Mouse (Mus musculus) heart, postnatal 0 days (tissue): ENCODE measurements around the gene Hsd17b2. TPM values are rescaled to one million over a fixed set of nuclear protein-coding genes. Genes with fewer than 3 reads are reported as not detected.
A peak's percentile ranks its signal among the peaks of the same experiment; 100 is the strongest.

Experiments
- ATAC-seq: fragments of 200-750 bp; cut with Nextera tagmentation; 2 replicates; pipeline ENCODE4 v1.8.0; 2017; ENCODE audit warnings: low read depth, moderate number of reproducible peaks, moderate library complexity; ENCODE audit not compliant: insufficient read depth
- DNase-seq: peaks from one replicate; pipeline ENCODE4 v3.0.0-alpha.2; 2016; ENCODE audit warnings: low spot score
- H3K27ac ChIP-seq: fragments of 300-500 bp; sonication (generic); 2 replicates; pipeline ENCODE4 v1.5.1; 2014; ENCODE audit warnings: low read depth, mild to moderate bottlenecking
- H3K27me3 ChIP-seq: fragments of 300-500 bp; sonication (generic); 2 replicates; pipeline ENCODE4 v1.6.1; 2014; ENCODE audit warnings: low read length, mixed read lengths; ENCODE audit not compliant: control insufficient read depth, insufficient read depth
- H3K36me3 ChIP-seq: fragments of 300-500 bp; sonication (generic); replicated peaks from 2 replicates; pipeline ENCODE4 v1.6.1; 2014; ENCODE audit warnings: low read length, mixed read lengths; ENCODE audit not compliant: control insufficient read depth, insufficient read depth
- H3K4me1 ChIP-seq: fragments of 300-500 bp; sonication (generic); 2 replicates; pipeline ENCODE4 v1.6.1; 2014; ENCODE audit warnings: antibody characterized with exemption; ENCODE audit not compliant: control insufficient read depth, insufficient read depth
- H3K4me2 ChIP-seq: fragments of 300-500 bp; sonication (generic); 2 replicates; pipeline ENCODE4 v1.6.1; 2014; ENCODE audit warnings: low read depth, mild to moderate bottlenecking, low read length, moderate library complexity
- H3K4me3 ChIP-seq: fragments of 300-500 bp; sonication (generic); 2 replicates; pipeline ENCODE4 v1.5.1; 2014; ENCODE audit warnings: low read depth, low read length
- H3K9ac ChIP-seq: fragments of 300-500 bp; sonication (generic); replicated peaks from 2 replicates; pipeline ENCODE4 v1.6.1; 2014; ENCODE audit warnings: low read depth, low read length, mixed read lengths
- H3K9me3 ChIP-seq: fragments of 300-500 bp; sonication (generic); replicated peaks from 2 replicates; pipeline ENCODE4 v1.6.1; 2016; ENCODE audit warnings: low read length; ENCODE audit not compliant: control insufficient read depth
- CTCF ChIP-seq: IDR thresholded peaks from 2 replicates; pipeline ENCODE4 v1.5.1; 2016; ENCODE audit warnings: antibody characterized with exemption, control low read depth, low read depth
- EP300 ChIP-seq: IDR thresholded peaks from 2 replicates; pipeline ENCODE4 v1.6.1; 2016; ENCODE audit warnings: antibody characterized with exemption, low read depth
- WGBS: fragments of 180-500 bp; shearing (Covaris S2); extraction: QIAGEN DNeasy Blood & Tissue Kit; methylation state at CpG from one replicate; pipeline ENCODE4 v1.1.7; 2014; 5-methylcytosine and 5-hydroxymethylcytosine counted together
- polyA plus RNA-seq: library from polyadenylated mRNA; unstranded; fragments of >200 nt; fragmentation: Nextera tagmentation; extraction: Ambion mirVana; gene quantifications from 2 replicates; pipeline ENCODE4 v1.2.1, GENCODE M21; 2015
- total RNA-seq: library from RNA; depleted of rRNA; stranded (reverse); fragments of >200 nt; gene quantifications from 2 replicates; pipeline ENCODE4 v1.2.3, GENCODE M21; 2014; ENCODE audit warnings: low replicate concordance

Hsd17b2 gene
- total and polyA plus RNA-seq, 2 experiments from 2014 or later, result 2.3 TPM; not detected in 1

- no peaks in the 10 kb centered on the region for H3K36me3 ChIP-seq
- H3K27me3 ChIP-seq, result no peaks in the 10 kb centered on the region
- DNase-seq (no peak), ATAC-seq (no peak)
- H3K9me3 ChIP-seq, result no peaks in the 10 kb centered on the region
- no peak overlapping the region for H3K4me2 ChIP-seq
- H3K27ac ChIP-seq, result no peak overlapping the region
- no peaks in the 10 kb centered on the region for H3K4me1 ChIP-seq
- 78% methylated on average over 5 of the region's 5 CpGs for WGBS
- TF ChIP-seq CTCF (no peak), EP300 (no peak)
- no peak overlapping the region for H3K4me3 ChIP-seq
- H3K9ac ChIP-seq, result no peak overlapping the region
These were observed 12.9 kb downstream of the Hsd17b2 start for GRCm38 (mm10) chr8:117714604-117715003.

- no peak for DNase-seq
- Histone ChIP-seq H3K36me3 (no peaks in the 10 kb centered on the region), H3K4me3 (no peak overlapping the region), H3K27me3 (no peaks in the 10 kb centered on the region), H3K9me3 (no peaks in the 10 kb centered on the region), H3K27ac (no peak overlapping the region), H3K9ac (no peak overlapping the region), H3K4me1 (no peaks in the 10 kb centered on the region), H3K4me2 (no peak overlapping the region)
- WGBS, result 61% methylated on average over 5 of the region's 5 CpGs
- no peak for TF ChIP-seq EP300
- no peak for TF ChIP-seq CTCF
- ATAC-seq, result no peak
These were observed 14.2 kb downstream of the Hsd17b2 start for GRCm38 (mm10) chr8:117715896-117716295.

GRCm38 (mm10) chr8:117718152-117718860 lies 16.6 kb downstream of the Hsd17b2 start:
- H3K36me3 ChIP-seq, result no peaks in the 10 kb centered on the region
- ATAC-seq (no peak), DNase-seq (no peak)
- H3K4me1 ChIP-seq, result no peaks in the 10 kb centered on the region
- no peak overlapping the region for H3K27ac ChIP-seq
- H3K27me3 ChIP-seq, result no peaks in the 10 kb centered on the region
- H3K4me2 ChIP-seq, result no peak overlapping the region
- no peak overlapping the region for H3K4me3 ChIP-seq
- H3K9me3 ChIP-seq, result no peaks in the 10 kb centered on the region
- TF ChIP-seq CTCF (no peak), EP300 (no peak)
- 69% methylated on average over 14 of the region's 14 CpGs for WGBS
- no peak overlapping the region for H3K9ac ChIP-seq

- TF ChIP-seq CTCF (no peak), EP300 (no peak)
- H3K36me3 ChIP-seq, result no peaks in the 10 kb centered on the region
- ATAC-seq, result no peak
- H3K4me2 ChIP-seq, result no peak overlapping the region
- WGBS, result 52% methylated on average over 7 of the region's 7 CpGs
- no peak for DNase-seq
- no peak overlapping the region for H3K27ac ChIP-seq
- no peak overlapping the region for H3K9ac ChIP-seq
- no peaks in the 10 kb centered on the region for H3K4me1 ChIP-seq
- H3K27me3 ChIP-seq, result no peaks in the 10 kb centered on the region
- no peaks in the 10 kb centered on the region for H3K9me3 ChIP-seq
- H3K4me3 ChIP-seq, result no peak overlapping the region
These were observed 24.8 kb downstream of the Hsd17b2 start for GRCm38 (mm10) chr8:117726467-117726866.

- H3K9ac ChIP-seq, result no peak overlapping the region
- 53% methylated on average over 5 of the region's 5 CpGs for WGBS
- TF ChIP-seq EP300, result no peak
- peak; percentile 18; the same call in 1 of the 2 replicates for TF ChIP-seq CTCF
- no peaks in the 10 kb centered on the region for H3K27me3 ChIP-seq
- H3K36me3 ChIP-seq, result no peaks in the 10 kb centered on the region
- no peak overlapping the region for H3K4me3 ChIP-seq
- H3K4me2 ChIP-seq, result no peak overlapping the region
- H3K27ac ChIP-seq, result no peak overlapping the region
- H3K9me3 ChIP-seq, result no peaks in the 10 kb centered on the region
- H3K4me1 ChIP-seq, result no peaks in the 10 kb centered on the region
- no peak for ATAC-seq
- no peak for DNase-seq
These were observed 25.9 kb downstream of the Hsd17b2 start for GRCm38 (mm10) chr8:117727561-117727960.

- no peaks in the 10 kb centered on the region for H3K27me3 ChIP-seq
- 73% methylated on average over 4 of the region's 4 CpGs for whole genome bisulfite sequencing
These were observed 26.5 kb downstream of the Hsd17b2 start for GRCm38 (mm10) chr8:117728234-117728633.

More at GRCm38 (mm10) chr8:117728234-117728633, 26.5 kb downstream of the Hsd17b2 start:
- H3K4me1 ChIP-seq, result no peaks in the 10 kb centered on the region
- H3K4me2 ChIP-seq, result no peak overlapping the region
- no peak for TF ChIP-seq EP300
- no peak for TF ChIP-seq CTCF
- ATAC-seq, result no peak
- no peaks in the 10 kb centered on the region for H3K36me3 ChIP-seq
- H3K9me3 ChIP-seq, result no peaks in the 10 kb centered on the region
- no peak overlapping the region for H3K27ac ChIP-seq
- H3K4me3 ChIP-seq, result no peak overlapping the region
- no peak overlapping the region for H3K9ac ChIP-seq
- no peak for DNase-seq
